Mouse (Mus musculus) megakaryocyte, adult 5-6 weeks (primary cell): ENCODE measurements around the gene Cspg5. TPM values are rescaled to one million over a fixed set of nuclear protein-coding genes. Genes with fewer than 3 reads are reported as not detected.
A peak's percentile ranks its signal among the peaks of the same experiment; 100 is the strongest.

Experiments used
- ATAC-seq: 2 replicates; pipeline ENCODE4 v1.8.0; 2016; ENCODE audit warnings: mild to moderate bottlenecking, inconsistent platforms; ENCODE audit not compliant: poor library complexity, severe bottlenecking
- total RNA-seq, 2 experiments: library from RNA; stranded (forward) in 1 of 2; stranded (reverse) in 1 of 2; fragments of 153-499, 151-499 nt in 1 of 2; fragments of 221-1000, 200-1000 nt in 1 of 2; gene quantifications; 2 replicates each; pipeline versions ENCODE4 v1.2.3 to v1.2.4; 2015 to 2017

Gene Cspg5
- total RNA-seq, 2 experiments from 2014 or later, result 0.33 TPM; not detected in 1

DNA sequence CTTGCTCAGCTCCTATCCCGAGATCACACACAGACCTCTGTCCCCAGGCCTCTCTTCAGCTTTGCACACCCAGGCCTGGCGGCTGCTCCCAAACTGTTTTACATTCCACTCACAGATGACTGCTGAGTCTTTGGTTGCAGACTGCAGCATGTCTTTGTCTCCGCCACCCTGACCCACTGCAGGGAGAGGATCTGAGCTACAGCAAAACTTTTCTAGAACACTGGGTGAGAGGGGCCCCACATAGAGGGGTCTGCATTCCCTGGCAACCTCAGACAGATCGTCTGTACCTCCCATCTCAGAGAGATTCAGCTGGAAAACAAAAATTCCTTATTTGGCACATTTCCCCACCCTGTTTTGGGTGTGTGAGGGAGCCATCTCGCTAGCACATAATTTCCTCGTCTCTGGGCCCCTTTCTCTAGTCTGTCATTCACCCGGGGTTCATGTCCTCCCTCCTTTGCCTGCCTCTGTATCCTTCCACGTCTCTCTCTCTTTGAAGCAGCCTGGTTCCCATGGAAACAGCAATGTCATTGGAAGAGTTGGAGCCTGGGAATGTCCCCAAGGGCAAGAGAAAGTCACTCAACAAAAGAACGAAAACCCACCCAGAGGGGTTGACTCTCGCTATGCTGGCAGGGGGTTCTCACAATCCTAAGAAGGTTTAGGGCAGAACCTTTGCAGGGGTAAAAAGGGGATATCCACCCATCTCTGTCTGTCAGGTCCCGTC is 6.4 kb downstream of the Cspg5 start:
- ATAC-seq, result no peak

DNA sequence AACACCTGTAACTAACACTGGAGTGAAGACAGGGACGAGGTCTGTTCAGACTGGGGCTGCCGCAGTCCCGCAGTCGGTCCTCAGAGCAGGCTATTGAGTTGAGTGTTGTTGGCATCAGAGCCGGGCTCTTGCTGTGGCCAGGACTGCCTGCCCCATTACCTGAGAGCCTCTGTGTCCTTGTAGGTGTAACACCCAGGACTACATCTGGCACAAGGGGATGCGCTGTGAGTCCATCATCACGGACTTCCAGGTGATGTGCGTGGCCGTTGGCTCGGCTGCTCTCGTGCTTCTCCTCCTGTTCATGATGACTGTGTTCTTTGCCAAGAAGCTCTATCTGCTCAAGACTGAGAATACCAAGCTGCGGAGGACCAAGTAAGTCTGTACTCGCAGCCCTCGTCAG is 7.2 kb downstream of the Cspg5 start:
- ATAC-seq, result no peak

DNA sequence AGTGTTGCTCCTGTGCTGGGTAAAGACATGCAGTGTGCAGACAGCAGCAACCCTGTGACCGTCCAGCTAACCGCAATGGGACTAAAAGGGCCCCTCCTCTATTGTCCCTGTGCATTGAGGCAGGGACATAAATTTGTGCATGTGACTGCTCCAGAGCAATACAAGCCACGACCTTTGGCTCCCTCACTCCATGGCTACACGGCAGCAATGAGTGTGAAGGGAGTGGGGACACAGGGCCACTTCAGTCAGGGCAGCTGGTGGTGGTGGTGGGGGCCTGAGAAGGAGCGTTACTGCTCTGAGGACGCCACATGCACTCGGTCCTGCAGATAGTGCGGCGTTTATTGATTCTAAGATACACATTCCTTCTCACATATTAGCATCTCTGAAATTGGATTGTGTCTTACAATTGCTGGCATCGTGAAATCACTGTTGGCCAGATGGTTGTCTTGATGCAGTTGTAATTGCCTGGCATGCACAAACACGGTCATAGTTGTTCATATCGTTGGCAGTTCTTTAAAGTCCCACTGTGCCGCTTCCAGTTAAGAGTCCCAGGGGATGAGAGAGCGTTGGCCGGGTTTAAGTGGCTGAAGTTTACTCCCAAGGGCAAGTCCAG is 11.9 kb downstream of the Cspg5 start:
- ATAC-seq, result no peak

DNA sequence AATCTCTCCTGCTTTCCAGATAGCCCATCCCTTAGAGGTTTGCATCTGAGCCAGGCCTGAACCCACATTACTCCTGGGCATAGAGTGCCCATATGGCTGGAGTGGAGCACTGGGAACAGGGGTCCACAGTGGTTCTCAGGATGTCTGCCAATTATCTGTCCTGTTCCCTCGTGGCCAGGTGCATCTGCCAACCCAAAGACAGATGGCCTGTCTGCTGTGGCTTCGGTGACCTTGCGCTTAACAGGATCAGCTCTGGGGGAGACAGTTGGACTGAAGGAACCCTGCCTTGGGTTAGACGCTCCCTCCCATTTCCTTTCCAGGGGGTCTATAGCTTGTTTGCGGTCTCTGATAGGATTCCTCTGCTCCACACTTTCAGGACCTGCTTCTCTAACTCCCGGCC is 15.1 kb downstream of the Cspg5 start:
- ATAC-seq, result no peak

DNA sequence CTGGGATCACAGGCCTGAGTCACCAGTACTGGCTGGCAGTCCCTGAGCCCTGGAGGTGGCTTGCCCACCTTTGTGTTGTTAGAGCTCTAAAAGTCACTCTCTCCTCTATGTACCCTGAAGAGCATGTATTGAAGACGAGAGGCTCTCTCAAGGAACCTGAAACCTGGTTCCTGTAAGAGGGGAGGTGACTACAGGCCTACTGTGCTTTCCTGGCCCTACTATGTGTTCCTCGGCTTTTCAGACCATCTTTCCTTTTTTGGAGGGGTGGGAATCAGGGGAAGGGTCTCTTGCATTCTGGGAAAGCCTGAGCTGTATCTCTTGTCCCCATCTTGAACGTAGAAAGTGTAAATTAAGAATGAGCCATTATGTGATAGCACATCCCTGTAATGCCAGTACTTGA is 15.5 kb downstream of the Cspg5 start:
- no peak for ATAC-seq

DNA sequence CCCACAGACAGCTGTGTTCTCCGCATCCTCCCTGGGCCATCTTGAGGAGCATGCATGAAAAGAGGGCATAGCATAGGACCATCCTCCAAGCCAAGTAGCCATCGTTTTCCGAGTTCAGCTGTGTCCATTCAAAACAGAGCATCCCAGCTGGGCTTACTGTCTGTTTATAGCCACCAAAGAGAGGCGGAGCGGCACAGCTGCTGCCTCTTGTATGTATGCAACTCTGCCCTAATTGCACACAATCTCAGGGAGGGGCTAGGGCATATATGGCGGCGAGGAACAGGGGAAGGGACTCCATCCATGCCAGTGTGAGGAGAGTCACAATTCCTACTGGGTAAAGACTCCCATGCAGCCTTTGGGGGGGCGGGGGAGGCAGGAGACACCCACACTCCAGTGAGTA is 19.6 kb downstream of the Cspg5 start:
- no peak for ATAC-seq

DNA sequence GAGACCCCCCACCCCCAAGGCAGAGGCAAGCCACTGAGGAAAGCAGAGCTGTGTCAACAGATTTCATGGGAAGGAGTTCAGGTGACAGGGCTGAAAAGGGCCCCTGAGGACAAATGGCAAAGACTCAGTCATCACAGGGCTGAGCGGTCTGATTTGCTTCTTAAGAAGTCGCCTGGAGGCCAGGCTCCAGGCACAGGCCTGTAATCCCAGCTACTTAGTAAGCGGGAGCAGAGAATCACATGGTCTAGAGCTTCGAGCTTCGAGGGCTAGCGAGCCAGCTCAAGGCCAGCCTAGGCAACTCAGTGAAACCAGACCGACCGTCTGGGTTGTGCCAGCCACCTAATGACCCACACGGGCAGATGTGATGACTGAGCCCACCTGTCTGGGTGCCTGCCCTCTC is 21.4 kb downstream of the Cspg5 start:
- no peak for ATAC-seq

DNA sequence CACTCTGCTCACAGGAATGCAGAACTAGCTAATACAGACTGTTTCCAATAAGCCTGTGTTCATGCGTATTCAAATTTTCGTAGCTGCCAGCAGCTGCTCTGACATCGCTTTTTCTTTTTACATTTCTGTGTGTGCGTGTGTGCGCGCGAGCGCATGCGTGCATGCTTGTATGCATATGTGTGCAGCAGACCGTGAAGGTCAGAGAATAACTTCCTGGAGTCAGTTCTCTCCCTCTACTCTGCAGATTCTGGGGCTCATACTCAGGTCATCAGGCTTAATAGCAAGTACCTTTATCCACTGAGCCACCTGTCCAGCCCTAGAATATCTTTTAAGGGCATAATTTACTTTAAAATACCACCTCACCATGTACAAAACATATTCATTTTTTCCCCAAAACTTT is 24.8 kb downstream of the Cspg5 start:
- ATAC-seq, result no peak

DNA sequence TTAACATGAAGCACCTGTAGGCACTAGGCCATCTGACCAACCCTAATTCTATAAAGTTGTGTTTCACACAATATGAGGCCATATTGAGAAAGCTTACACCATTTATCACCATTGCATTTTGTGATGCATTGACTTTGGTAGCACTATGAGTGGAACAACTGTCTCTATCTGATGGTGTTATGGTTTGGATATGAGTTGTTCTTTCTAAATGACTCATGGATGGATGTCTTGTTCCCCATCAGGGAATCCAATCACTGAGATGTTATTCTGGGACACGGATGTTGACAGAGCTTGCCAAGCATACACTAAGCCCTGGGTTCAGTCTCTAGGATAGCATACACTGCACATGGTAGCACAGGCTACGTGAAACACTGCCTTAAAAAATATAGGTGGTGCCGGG is 28.7 kb downstream of the Cspg5 start:
- ATAC-seq, result no peak

DNA sequence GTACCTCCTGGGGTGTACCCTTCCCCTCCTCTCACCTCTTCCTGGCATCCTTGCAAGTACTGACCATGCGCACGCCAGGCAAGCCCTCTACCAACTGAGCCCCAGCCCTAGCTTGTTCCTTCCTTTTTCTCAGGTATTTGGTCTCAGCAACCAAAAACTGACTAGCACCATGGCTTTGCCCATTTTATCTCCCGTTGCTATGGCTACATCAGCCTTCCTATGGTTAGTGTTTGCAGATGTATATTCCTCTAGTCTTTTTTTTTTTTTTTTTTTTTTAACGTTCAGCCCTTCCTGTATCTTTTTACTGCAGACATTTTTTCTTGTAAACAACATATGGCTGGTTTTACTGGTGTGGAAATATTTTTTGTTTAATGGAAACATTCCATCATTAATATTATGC is 29.9 kb downstream of the Cspg5 start:
- no peak for ATAC-seq

DNA sequence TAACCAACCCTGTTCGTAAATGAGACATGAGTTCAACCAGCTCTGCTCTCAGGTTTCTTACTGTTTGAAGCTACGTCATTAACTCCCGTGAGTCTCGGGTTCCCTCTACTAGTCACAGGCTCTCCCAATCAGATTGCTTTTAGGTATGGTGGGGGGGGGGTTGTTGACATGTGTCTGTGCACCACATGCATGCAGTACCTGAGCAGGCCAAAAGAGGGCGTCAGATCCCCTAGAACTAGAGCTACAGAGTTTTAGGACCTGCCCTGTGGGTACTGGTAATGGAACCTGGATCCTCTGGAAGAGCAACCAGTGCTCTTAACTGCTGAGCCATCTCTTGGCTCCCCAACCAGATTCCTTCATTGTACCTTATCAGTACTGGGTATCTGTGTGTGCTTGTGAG is 32.3 kb downstream of the Cspg5 start:
- no peak for ATAC-seq

DNA sequence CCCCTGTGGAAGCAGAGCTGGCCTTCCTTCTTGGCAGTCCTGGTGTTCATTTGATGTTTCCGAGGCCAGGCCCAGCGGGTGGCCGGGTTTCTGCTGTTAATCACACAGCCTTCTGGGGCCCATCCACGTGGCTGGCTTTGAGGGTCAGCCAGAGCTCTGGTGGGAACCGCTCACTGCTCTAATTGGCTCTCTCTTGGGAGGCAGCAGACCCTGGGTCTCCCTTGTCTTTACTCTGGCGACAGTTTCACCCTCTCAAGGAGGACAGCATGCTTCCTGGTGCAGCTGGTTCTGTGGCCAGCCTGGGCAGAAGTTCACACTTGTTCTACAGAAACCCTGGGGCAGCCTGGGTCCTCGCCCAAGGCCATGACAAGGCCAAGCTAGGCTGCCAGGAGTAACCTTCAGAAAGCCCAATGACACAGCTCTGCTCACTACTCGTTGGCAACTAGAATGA is 33.9 kb downstream of the Cspg5 start:
- no peak for ATAC-seq

DNA sequence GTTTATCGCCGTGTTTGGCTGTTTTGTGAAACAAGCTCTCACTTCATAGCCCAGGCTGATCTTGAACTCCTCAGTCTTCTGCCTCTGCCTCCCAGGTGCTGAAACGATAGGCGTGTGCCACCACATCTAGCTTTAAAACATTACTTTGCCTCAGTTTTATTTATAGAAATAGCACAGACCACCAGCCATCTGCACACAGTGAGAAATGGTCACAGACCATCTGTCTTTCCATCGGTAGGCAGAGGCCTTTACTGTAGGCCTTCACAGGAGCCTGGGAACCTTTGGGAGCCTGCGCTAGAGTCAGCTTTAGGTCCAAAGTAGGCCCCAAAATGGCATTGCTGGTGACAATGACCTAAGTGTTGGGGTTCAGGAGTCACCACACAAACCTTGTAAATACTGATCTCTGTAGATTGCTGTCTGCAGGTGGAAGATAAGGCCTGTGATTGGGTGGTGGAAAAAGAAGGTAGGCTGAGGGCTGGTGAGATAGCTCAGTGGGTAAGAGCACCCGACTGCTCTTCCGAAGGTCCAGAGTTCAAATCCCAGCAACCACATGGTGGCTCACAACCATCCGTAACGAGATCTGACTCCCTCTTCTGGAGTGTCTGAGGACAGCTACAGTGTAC is 40.6 kb downstream of the Cspg5 start:
- no peak for ATAC-seq

DNA sequence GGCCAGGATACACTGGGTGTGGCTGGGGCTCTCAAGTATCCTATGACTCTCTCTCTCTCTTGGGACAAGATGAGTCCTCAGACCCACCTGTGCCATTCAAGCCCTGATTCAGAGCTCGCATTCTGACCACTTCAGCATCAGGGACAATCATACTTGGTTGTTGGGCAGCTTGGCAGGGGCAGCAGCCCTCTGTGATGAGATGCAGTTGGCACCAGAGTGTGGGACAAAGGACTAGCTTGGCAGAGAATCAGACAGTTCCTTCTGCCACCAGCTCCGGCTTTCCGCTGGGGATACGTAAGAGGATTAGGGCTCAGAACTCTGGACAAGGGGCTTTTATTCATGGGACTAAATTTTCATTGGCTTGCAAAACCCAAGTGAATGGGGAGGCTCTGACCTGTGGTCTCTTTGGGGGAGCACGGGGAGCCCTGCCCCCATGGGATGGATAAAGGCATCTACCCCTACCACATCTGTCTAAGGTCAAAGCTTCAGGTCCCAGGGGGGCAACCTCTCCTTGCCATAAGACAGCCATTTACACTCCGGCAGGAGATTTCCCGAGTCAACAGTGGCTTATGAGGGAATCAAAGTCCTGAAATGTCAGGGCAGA is 43.8 kb downstream of the Cspg5 start:
- no peak for ATAC-seq

DNA sequence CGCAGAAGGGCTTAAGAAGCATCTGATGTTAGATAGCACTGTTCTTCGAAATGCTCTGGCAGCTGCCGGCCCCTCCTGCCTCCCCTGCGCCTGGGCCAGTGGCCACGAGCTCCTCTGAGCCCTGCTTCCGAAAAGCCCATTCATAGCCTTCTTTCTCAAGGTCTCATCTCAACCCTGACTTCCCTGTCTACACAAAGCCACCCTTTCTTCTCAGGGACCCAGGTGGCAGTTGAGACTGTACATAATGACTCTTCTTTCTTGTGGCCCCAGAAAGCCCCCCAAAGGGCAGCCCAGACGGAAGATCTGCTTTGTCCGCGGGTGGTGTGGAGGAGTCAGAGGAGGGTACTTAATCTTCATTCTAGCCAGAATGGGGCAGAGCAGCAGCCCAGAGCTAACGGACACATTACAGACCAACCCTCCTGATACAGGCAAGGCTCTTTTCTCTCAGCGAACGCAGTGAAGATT is 49.7 kb downstream of the Cspg5 start:
- no peak for ATAC-seq

DNA sequence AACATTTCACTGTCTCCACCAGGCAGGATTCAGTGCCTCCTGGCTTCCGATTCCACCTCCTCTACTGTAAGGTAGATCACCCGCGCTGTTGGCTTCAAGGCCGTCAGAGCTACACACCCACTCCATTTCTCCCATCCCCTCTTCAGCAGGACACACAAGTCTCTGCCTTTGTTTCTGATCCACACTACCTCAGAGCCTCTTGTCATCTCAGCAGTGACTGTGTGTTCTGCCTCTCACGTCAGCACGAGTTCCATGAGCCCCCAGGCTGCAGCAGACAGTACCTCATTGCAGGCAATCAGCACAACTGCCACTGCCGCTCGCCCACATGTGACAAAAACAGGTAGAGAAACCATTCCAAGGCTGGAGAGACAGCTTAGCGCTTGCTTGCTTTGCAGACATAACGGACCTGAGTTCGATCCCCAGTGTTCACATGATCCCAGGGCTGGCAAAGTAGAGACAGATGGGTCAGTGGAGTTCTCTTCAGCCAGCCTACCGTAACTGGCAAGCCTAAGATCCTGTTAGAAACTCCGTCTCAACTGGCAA is 50.4 kb downstream of the Cspg5 start:
- ATAC-seq, result no peak

DNA sequence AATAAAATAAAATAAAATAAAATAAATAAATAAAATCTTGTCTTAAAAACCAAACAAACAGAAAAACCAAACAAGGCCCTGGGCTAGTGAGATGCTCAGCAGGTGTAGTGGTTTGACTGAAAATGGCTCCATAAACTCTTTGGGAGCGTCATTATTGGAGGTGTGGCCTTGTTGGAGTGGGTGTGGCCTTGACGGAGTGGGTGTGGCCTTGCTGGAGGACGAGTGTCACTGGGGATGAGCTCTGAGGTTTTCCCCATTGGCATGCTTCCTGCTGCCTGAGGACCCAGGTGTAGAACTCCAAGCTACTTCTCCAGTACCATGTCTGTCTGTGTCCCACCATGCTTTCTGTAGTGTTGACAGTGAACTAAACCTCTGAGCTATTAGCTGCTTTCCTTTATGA is 51.2 kb downstream of the Cspg5 start:
- ATAC-seq, result no peak

DNA sequence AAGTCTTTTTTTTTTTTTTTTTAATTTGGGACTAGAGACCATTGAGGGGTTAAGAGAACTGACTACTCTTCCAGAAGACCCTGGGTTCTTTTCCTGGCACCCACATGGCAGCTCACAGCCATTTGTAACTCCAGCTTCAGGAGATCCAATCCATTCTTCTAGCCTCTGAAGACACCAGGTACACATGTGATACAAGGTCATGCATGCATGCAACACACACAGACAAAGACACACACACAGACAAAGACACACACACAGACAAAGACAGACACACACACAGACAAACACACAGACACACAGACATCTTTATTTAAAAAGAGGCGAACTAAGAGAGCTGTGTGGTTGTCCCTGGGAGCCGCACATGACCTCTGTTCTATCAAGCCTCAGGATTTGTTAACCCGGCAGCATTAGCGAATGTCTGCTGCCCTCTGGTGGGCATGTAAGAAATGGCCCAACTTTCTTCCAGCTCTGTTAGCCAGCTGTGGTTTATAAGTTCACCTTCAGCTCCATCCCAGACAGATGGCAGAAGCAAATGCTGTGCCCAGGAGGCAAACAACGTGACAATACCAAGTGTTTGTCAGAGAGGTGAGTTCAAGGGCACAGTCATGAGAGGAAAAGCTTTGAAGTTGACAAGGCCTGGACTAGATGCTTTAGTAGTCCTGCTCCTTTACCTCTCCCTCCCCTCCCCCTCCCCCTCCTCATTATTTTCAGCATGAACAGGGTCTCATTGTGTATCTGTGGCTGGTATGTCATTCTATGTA is 53.5 kb downstream of the Cspg5 start:
- ATAC-seq, result peak; percentile 84

DNA sequence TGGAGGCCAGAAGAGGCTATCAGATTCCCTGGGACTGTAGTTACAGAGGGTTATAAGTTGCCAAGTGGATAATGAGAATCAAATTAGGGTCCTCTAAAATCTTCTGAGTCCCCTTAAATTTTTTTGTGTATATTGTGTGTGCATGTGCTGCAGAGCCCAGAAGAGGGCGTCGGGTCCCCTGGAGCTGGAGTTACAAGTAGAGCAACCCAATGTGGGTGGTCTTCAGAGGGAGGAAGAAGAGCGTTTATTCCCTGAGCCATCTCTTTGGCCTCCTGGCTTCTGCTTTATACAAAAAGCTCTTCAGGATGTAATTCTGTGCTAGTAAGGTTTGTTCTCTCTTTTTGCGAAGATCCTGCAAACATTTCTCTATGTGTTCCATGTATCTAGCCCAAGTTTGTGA is 60.9 kb downstream of the Cspg5 start:
- ATAC-seq, result peak; percentile 24; the same call in 1 of the 2 replicates

DNA sequence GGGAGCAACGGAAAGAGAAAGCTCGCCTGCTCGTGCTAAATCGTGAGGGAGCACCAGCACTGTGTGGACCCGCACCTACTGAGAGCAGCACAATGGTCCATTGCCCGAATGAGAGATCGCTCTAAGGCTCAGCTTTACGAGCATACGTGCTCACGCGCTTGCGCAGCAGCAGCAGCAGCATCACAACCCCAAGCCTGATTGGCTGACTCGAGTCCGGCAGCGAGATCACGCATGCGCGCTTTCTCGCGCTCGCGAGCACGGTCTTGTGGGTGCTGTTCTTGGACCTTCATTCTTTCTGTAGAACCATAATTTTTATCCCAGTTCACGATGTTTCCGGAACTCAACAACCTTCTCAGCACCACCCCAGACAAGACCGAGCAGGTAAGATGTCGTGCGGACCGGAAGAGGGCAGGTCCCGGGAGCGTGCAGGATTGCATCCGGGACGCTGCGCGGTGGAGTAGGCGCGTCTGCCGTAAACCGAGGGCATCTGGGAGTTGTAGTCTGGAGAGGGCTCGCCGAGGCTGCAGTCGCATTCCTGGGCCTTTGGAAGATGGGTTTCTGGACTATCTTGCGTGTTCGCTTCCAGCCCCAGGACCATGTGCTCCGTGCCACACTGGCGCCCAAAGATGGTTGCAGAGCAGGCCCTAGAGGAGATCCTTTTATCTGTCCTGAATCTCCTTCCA is 61.5 kb downstream of the Cspg5 start, which contains the start of gene Elp6:
TSS of gene Elp6 (plus strand) at position 205 of the 683 bp plus-strand sequence.
- ATAC-seq, result peak; percentile 97
